Mouse (Mus musculus): ENCODE data around the gene Cd300lg.

DNA sequence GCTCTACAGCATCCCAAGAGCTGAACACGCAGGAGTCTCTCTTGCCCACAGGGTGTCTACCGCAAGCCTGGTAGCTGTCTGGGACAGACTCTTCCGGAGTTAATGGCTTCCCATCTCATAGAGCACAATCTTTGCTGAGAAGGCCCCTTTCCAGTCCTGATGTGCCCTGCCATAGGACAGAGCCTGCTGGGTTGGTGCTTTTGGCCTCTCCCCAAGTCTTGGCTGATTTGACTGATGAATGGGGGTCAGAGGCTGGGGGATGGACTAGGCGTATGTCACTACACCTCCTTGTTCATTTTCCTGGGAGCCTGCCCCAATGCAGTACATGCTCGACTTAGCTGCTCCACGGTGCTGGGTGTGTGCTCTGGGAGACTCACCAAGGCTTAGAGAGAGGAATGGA is 3.5 kb upstream of the Cd300lg start:
- TF ChIP-seq MAX (IDR thresholded peaks at IDR 0.05) (no peak), CTCF (IDR thresholded peaks at IDR 0.05; ENCODE audit: control insufficient read depth, insufficient read depth, insufficient read length) (no peak), MYOD1 (IDR thresholded peaks at IDR 0.05; ENCODE audit: control insufficient read depth, insufficient read length, low read depth) (no peak), FOSL1 (IDR thresholded peaks at IDR 0.05; ENCODE audit: insufficient read depth, low read length, poor library complexity, severe bottlenecking) (no peak), USF1 (IDR thresholded peaks at IDR 0.05; ENCODE audit: low read depth) (no peak)

All from C2C12 (cell line).